Mouse (Mus musculus): Measurements from ENCODE around the gene Krtap22-2. TPM values are rescaled to one million over a fixed set of nuclear protein-coding genes. Genes with fewer than 3 reads are reported as not detected.
"Not testable (repeated sequence)": the region's sequence is repeated elsewhere in the genome, so short reads cannot be mapped to it uniquely, and the experiment has no call there.

The Krtap22-2 gene
- polyA plus RNA-seq (2021), result not detected

DNA sequence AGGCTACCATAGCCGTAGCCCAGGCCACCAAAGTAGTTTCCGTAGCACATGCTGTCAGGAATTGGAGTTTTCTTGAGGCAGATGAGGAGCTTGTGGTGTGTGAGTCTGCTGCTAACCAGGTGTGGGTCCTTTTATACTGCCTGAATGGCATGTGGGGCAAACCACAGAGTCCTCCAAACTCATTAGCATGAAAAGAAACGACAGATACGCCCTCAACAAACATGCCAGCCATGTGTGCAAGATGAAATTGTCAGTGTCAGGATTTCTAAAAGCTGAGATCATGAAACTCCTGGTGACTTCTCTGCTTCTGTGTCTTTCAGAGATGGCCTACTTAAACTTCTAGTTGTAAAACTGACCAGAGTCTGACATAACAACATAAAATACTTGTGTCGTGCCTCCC, at the start of gene Krtap22-2:
Krtap22-2 (minus strand) TSS at position 101 of the 400 bp plus-strand sequence.
- no peak for ATAC-seq
- POLR2A ChIA-PET, result no interaction called here
- TF ChIP-seq CTCF (IDR thresholded peaks at IDR 0.05), result no peak

DNA sequence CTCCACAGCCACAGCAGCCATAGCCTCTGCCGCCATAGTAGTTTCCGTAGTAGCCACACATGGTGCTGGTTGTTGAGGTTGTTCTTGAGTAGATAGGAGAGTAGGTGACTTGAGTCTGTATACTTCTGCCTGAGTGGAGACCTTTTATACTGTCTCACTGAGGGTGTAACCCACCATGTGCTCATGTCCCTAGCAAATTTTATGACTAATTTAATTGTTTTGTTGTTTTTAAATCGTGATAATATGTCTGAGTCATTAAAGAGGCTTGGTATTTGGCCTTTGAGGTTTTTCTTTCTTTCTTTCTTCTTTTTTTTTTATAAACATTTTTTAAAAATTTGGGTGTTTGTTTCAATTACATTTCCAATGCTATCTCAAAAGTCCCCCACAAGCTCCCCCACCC, 37.2 kb upstream of the Krtap22-2 start, which contains the start of gene Krtap6-5:
Krtap6-5 (minus strand) TSS at position 101 of the 400 bp plus-strand sequence.
- in situ Hi-C loops (cut with MboI; ENCODE audit: low pct_unique_long_range_greater_than_20kb), result no loop called here

More for the DNA sequence above, at the start of gene Krtap22-2:
- DNase-seq (ENCODE audit: low read depth, low spot score), result no peak
- in situ Hi-C loops (cut with MboI; ENCODE audit: low pct_unique_long_range_greater_than_20kb), result no loop called here
- H3K27me3 ChIP-seq, result no peaks in the 10 kb centered on the region
- CTCF ChIA-PET, result no interaction called here

DNA sequence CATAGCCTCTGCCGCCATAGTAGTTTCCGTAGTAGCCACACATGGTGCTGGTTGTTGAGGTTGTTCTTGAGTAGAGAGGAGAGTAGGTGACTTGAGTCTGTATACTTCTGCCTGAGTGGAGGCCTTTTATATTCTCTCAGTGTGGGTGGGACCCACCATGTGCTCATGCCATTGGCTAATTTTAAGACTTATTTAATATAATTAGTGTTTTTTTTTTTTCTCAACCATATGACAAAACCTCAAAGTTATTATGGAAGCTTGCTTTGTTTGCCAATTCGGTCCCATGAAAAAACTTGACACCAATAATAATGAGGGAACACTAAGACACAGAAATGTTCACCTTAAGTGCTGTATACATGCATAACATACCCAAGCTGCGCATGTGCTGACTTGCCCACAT, 30.8 kb upstream of the Krtap22-2 start, which contains the start of gene Gm10228:
Gm10228 (minus strand) TSS at position 101 of the 400 bp plus-strand sequence.
- in situ Hi-C loops (cut with MboI; ENCODE audit: low pct_unique_long_range_greater_than_20kb); CTCF ChIA-PET; ATAC-seq; H3K27me3 ChIP-seq; POLR2A ChIA-PET; DNase-seq (ENCODE audit: low read depth, low spot score): not testable (repeated sequence)

More for the DNA sequence above, 37.2 kb upstream of the Krtap22-2 start, which contains the start of gene Krtap6-5:
- no peak for TF ChIP-seq CTCF (IDR thresholded peaks at IDR 0.05)
- ATAC-seq (no peak), DNase-seq (ENCODE audit: low read depth, low spot score) (no peak)
- H3K27me3 ChIP-seq, result no peaks in the 10 kb centered on the region
- POLR2A ChIA-PET, result no interaction called here
- CTCF ChIA-PET, result no interaction called here

DNA sequence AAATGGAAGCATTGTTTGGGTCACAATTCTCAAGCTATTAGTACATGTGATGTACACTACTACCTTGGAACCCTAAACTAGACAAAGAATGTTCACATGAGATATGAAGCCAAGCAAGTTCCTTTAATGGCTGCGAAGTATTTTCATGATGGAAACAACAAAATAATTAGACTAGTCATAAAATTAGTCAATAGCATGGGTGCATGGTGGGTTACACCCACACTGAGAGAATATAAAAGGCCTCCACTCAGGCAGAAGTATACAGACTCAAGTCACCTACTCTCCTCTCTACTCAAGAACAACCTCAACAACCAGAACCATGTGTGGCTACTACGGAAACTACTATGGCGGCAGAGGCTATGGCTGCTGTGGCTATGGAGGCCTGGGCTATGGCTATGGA, 20.8 kb upstream of the Krtap22-2 start, which contains the start of gene Krtap6-1:
Krtap6-1 (plus strand) TSS at position 301 of the 400 bp plus-strand sequence.
- in situ Hi-C loops (cut with MboI; ENCODE audit: low pct_unique_long_range_greater_than_20kb); POLR2A ChIA-PET; H3K27me3 ChIP-seq; ATAC-seq; DNase-seq (ENCODE audit: low read depth, low spot score): not testable (repeated sequence)
- CTCF ChIA-PET, result interaction anchor here (1.1 kb wide), 1 partner anchor 26 kb away, joined by 3 read pairs; no protein-coding TSS in a partner anchor

DNA sequence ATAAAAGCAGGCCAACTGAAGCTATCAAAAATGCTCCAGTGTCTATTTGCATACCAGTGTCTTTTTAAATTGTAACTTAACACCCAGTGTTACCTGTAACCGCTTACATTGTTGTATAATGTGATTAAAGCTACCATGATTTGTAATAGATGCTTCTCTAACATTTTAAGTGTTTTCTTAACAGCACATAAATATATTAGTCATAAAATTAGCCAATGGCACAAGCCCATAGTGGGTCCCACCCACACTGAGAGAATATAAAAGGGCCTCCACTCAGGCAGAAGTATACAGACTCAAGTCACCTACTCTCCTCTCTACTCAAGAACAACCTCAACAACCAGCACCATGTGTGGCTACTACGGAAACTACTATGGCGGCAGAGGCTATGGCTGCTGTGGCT, 4.4 kb upstream of the Krtap22-2 start, which contains the start of gene Gm10229:
Gm10229 (plus strand) TSS at position 301 of the 400 bp plus-strand sequence.
- DNase-seq (ENCODE audit: low read depth, low spot score); H3K27me3 ChIP-seq; in situ Hi-C loops (cut with MboI; ENCODE audit: low pct_unique_long_range_greater_than_20kb); POLR2A ChIA-PET; ATAC-seq; CTCF ChIA-PET: not testable (repeated sequence)

DNA sequence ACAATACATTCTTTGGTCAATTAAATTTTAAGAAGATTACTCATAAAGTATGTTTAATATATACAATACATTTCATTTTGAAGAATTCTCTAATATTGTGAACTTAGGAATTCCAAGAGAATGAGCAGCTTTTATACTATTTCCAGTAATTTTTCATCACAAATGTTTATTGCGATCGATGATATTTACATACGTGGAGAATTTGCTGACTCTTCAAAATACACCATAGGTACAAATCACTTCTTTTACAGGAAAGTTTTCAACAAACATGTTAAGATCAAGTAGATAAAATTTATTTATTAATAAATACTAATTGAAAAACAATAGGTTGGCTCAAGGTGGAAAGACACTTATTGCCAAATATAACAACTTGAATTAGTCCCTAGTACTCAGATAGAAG, 3.4 kb upstream of the Krtap22-2 start:
- no peak for TF ChIP-seq CTCF (IDR thresholded peaks at IDR 0.05)
- ATAC-seq, result no peak
- ChIA-PET POLR2A (no interaction called here), CTCF (no interaction called here)
- H3K27me3 ChIP-seq, result no peaks in the 10 kb centered on the region
- DNase-seq (ENCODE audit: low read depth, low spot score), result no peak
- in situ Hi-C loops (cut with MboI; ENCODE audit: low pct_unique_long_range_greater_than_20kb), result no loop called here

DNA sequence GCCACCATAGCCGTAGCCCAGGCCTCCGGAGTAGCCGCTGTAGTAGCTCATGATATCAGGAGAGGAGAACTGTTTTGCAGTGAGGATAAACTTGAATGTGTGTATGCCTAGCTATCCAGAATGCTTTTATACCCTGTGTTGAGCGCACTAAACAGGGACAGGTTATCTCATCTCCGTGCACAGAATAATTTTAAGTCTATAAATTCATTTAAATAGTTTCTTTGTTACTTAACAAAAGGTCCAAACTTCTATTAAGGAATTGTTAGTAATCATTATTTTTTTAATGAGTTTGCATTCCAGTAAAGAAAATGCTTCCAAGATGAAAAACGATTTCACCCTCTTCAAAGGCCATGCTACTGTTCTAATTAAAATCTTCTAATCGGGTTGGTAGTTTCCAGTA, 47.8 kb downstream of the Krtap22-2 start, which contains the start of gene Krtap16-3:
Krtap16-3 (minus strand) TSS at position 101 of the 400 bp plus-strand sequence.
- ChIA-PET POLR2A (no interaction called here), CTCF (no interaction called here)
- ATAC-seq (no peak), DNase-seq (ENCODE audit: low read depth, low spot score) (no peak)
- H3K27me3 ChIP-seq, result no peaks in the 10 kb centered on the region
- TF ChIP-seq CTCF (IDR thresholded peaks at IDR 0.05), result no peak
- in situ Hi-C loops (cut with MboI; ENCODE audit: low pct_unique_long_range_greater_than_20kb), result no loop called here

Other genes starting within 250 kb of the Krtap22-2 start
- gene 2310057N15Rik, start 236.6 kb downstream of the Krtap22-2 start, polyA plus RNA-seq (2021), result not detected
- not detected for gene Gm5965, start 232.9 kb downstream of the Krtap22-2 start, polyA plus RNA-seq (2021)
- not detected for gene Gm20741, start 198.5 kb downstream of the Krtap22-2 start, polyA plus RNA-seq (2021)
- gene Krtap15, start 190.5 kb downstream of the Krtap22-2 start, polyA plus RNA-seq (2021), result not detected
- not detected for gene Krtap14, start 184.6 kb downstream of the Krtap22-2 start, polyA plus RNA-seq (2021)
- not detected for gene Krtap19-1, start 141.3 kb downstream of the Krtap22-2 start, polyA plus RNA-seq (2021)
- gene Krtap19-2, start 136.5 kb downstream of the Krtap22-2 start, polyA plus RNA-seq (2021), result not detected
- not detected for gene Krtap19-3, start 132.7 kb downstream of the Krtap22-2 start, polyA plus RNA-seq (2021)
- gene Krtap19-4, start 125.7 kb downstream of the Krtap22-2 start, polyA plus RNA-seq (2021), result not detected
- gene Krtap19-5, start 114.3 kb downstream of the Krtap22-2 start, polyA plus RNA-seq (2021), result not detected
- not detected for gene Krtap19-9b, start 78.5 kb downstream of the Krtap22-2 start, polyA plus RNA-seq (2021)
- not detected for gene Krtap16-3, start 47.9 kb downstream of the Krtap22-2 start, polyA plus RNA-seq (2021)
- gene Gm10229, start 4.5 kb upstream of the Krtap22-2 start, polyA plus RNA-seq (2021), result not detected
- gene Krtap6-1, start 20.9 kb upstream of the Krtap22-2 start, polyA plus RNA-seq (2021), result not detected
- not detected for gene Gm10228, start 30.7 kb upstream of the Krtap22-2 start, polyA plus RNA-seq (2021)
- not detected for gene Krtap6-5, start 37.1 kb upstream of the Krtap22-2 start, polyA plus RNA-seq (2021)
- not detected for gene 1110025L11Rik, start 53.2 kb upstream of the Krtap22-2 start, polyA plus RNA-seq (2021)
- gene Krtap6-3, start 73.3 kb upstream of the Krtap22-2 start, polyA plus RNA-seq (2021), result not detected
- gene Gm6358, start 130.1 kb upstream of the Krtap22-2 start, polyA plus RNA-seq (2021), result not detected
- not detected for gene Gm10061, start 140.3 kb upstream of the Krtap22-2 start, polyA plus RNA-seq (2021)
- gene Gm9789, start 147.2 kb upstream of the Krtap22-2 start, polyA plus RNA-seq (2021), result not detected
- not detected for gene Gm7735, start 158.7 kb upstream of the Krtap22-2 start, polyA plus RNA-seq (2021)
- gene 1110057P08Rik, start 164.0 kb upstream of the Krtap22-2 start, polyA plus RNA-seq (2021), result not detected
- not detected for gene Krtap20-2, start 195.1 kb upstream of the Krtap22-2 start, polyA plus RNA-seq (2021)

All from Patski (cell line).